Mouse (Mus musculus) MEL-GATA-1-ER (cell line): ENCODE measurements around the gene Bckdk.

Source experiments
- DNase-seq: peaks from one replicate; pipeline ENCODE4 v3.0.0-alpha.2; 2012; ENCODE audit warnings: low read depth; ENCODE audit errors: extremely low read depth

The Bckdk gene

GRCm38 (mm10) chr7:127903971-127904796, at the start of gene Bckdk:
Bckdk (plus strand) TSS chr7:127904082.
- DNase-seq = peak; percentile 74

- peak; percentile 92 for DNase-seq
These were observed 45.6 kb upstream of the Bckdk start for GRCm38 (mm10) chr7:127858258-127858657.

- no peak for DNase-seq
These were observed 37.4 kb upstream of the Bckdk start for GRCm38 (mm10) chr7:127866434-127866833.

GRCm38 (mm10) chr7:127867641-127868040, 36.2 kb upstream of the Bckdk start:
- no peak for DNase-seq

- no peak for DNase-seq
These were observed 34.6 kb upstream of the Bckdk start for GRCm38 (mm10) chr7:127869149-127869810.

- DNase-seq = no peak
These were observed 33.6 kb upstream of the Bckdk start for GRCm38 (mm10) chr7:127870136-127870821.

GRCm38 (mm10) chr7:127874812-127875626, 28.9 kb upstream of the Bckdk start:
- no peak for DNase-seq

- DNase-seq = peak; percentile 70
These were observed 28.3 kb upstream of the Bckdk start for GRCm38 (mm10) chr7:127875627-127876001.

GRCm38 (mm10) chr7:127876041-127876466, 27.8 kb upstream of the Bckdk start, which contains the start of gene Zfp646:
Zfp646 (plus strand) TSS chr7:127876221.
- peak; percentile 83 for DNase-seq

GRCm38 (mm10) chr7:127876467-127877348, 27.2 kb upstream of the Bckdk start, which contains the start of gene Zfp668:
Zfp668 (minus strand) TSS chr7:127876828.
- peak; percentile 93 for DNase-seq

GRCm38 (mm10) chr7:127879301-127879700, 24.6 kb upstream of the Bckdk start:
- DNase-seq = no peak

- DNase-seq = no peak
These were observed 23.5 kb upstream of the Bckdk start for GRCm38 (mm10) chr7:127880431-127880830.

GRCm38 (mm10) chr7:127885951-127886350, 17.9 kb upstream of the Bckdk start:
- DNase-seq = no peak

- DNase-seq = no peak
These were observed 17.3 kb upstream of the Bckdk start for GRCm38 (mm10) chr7:127886551-127886950.

- DNase-seq = no peak
These were observed 16.7 kb upstream of the Bckdk start for GRCm38 (mm10) chr7:127887191-127887590.

GRCm38 (mm10) chr7:127887781-127888180, 16.1 kb upstream of the Bckdk start:
- no peak for DNase-seq

- no peak for DNase-seq
These were observed 15.1 kb upstream of the Bckdk start for GRCm38 (mm10) chr7:127888821-127889220.

GRCm38 (mm10) chr7:127890798-127891197, 13.1 kb upstream of the Bckdk start, which contains the start of gene Prss53:
Prss53 (minus strand) TSS chr7:127890970.
- no peak for DNase-seq

GRCm38 (mm10) chr7:127894480-127894879, 9.4 kb upstream of the Bckdk start:
- no peak for DNase-seq

GRCm38 (mm10) chr7:127895442-127895841, 8.4 kb upstream of the Bckdk start, which contains the start of the genes Gm21974 and Vkorc1:
Gm21974 (minus strand) TSS chr7:127895454.
Vkorc1 (minus strand) TSS chr7:127895617.
- DNase-seq = peak; percentile 96
